Mouse (Mus musculus) layer of hippocampus, adult 2 months (tissue): Measurements from ENCODE around the gene Tmem220. TPM values are rescaled to one million over a fixed set of nuclear protein-coding genes. Genes with fewer than 3 reads are reported as not detected.

ENCODE experiments used
- DNase-seq, 2 experiments: peaks; one replicate each; pipeline ENCODE4 v3.0.0; 2022; ENCODE audit warnings: low spot score in 2 of 2
- H3K27ac ChIP-seq: fragments of 200-600 bp; 2 replicates; pipeline ENCODE4 v1.8.1; 2022
- H3K4me3 ChIP-seq: fragments of 200-600 bp; 2 replicates; pipeline ENCODE4 v1.8.1; 2022; ENCODE audit warnings: mild to moderate bottlenecking
- CTCF ChIP-seq: fragments of 200-600 bp; conservative IDR thresholded peaks from 2 replicates; pipeline ENCODE4 v1.8.1; 2022; ENCODE audit warnings: antibody characterized with exemption, mild to moderate bottlenecking, moderate library complexity
- long read RNA-seq, 2 experiments: library from polyadenylated mRNA; stranded (forward); transcript quantifications; one replicate each; pipeline ENCODE4 v2.0.0; 2021; ENCODE audit warnings: borderline mapping rate in 2 of 2
- total RNA-seq, 2 experiments: library from RNA; stranded (reverse); gene quantifications; 2 replicates each; pipeline ENCODE4 v1.2.3; 2021

Tmem220 gene
- under 1 TPM; 0.44 to 0.95 TPM for total RNA-seq
- long read RNA-seq, experiment 1: 0 reads
- long read RNA-seq, experiment 2, partial matches to known transcripts: 0 of 1 reads
- long read RNA-seq, experiment 2, other reads (novel, unspliced or antisense): 0 of 1 reads

DNA sequence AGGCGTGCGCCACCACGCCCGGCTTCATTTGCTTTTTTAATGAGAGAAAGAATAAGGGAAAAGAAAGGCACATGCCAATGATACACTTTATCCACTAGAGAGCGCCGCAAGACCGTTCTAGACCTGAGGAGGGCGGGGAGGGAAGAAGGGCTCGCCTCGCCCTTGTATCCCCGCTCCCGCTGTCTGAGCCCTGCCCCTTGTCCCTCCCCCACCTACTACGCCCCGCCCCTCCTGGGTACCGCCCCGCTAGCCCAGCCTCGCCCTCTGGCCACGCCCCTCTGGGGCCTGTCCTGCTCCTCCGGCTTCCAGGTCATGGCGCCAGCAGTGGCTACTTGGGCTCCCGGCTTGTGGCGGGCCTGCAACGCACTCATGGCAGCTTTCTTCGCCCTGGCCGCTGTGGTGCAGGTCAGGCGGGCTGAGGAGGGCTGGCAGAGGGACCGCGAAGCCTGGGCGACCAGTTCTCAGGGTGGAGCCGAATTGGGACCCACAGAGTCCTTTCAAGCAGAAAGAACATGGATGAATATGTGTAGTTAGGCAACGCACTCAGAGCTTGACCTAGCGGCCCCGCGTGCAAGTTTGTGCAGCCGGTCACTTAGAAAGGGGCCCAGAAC lies at the start of gene Tmem220:
TSS of gene Tmem220 (plus strand) at position 288 of the 611 bp plus-strand sequence.
- peak; percentile 86 to 90 for DNase-seq
- TF ChIP-seq CTCF: peak; percentile 92
- Histone ChIP-seq H3K4me3 (peak within 1 kb of the TSS; percentile 64), H3K27ac (peak within 1 kb of the TSS; percentile 68; the same call in 1 of the 2 replicates)

GRCm38 (mm10) chr11:66975606-66976330 lies 49.2 kb upstream of the Tmem220 start:
- TF ChIP-seq CTCF: no peak
- H3K27ac ChIP-seq: no peak overlapping the region
- DNase-seq: no peak

DNA sequence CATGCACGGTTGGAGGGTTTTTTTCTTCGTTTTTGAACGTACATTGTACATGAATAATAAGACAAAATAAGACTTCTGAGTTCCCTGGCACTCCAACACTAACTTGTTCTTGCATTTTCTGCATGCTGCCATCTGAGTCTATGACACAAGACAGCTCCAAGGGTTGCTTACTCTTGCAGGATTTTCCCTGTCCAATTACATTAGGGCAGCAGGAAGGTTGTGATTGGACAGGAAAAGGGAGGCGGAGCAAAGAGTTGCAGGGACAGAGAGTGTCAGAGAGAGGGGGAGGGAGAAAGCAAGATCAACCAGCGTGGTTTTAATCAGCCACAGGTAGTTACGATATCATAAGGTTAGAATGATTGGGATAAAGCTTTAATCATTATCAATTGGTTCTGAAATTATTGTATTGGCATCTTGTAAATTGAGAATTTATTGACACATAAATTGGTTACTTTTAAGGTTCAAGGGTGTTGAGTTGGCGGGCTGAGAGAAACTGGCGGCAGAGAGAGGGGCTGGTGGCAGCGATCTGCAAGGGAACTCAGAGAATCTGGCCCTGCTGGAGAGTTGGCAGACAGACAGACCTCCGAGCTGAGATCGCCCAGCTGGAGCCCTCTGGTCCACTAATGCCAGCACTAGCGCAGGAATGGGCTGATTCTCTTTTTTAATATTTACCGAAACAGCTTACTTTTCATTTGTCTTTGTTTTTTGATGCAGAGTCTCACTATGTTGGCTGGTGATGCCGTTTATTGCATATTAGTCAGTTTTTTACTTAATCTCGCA lies 43.4 kb upstream of the Tmem220 start:
- no peak for DNase-seq
- no peak for TF ChIP-seq CTCF
- H3K27ac ChIP-seq: no peak overlapping the region
- H3K4me3 ChIP-seq: no peak overlapping the region

More at GRCm38 (mm10) chr11:66975606-66976330, 49.2 kb upstream of the Tmem220 start:
- H3K4me3 ChIP-seq: no peak overlapping the region

- peak; percentile 67 for TF ChIP-seq CTCF
- no peak overlapping the region for H3K4me3 ChIP-seq
- DNase-seq: no peak
- H3K27ac ChIP-seq: no peak overlapping the region
These were observed 42.2 kb upstream of the Tmem220 start for GRCm38 (mm10) chr11:66982794-66983193.

DNA sequence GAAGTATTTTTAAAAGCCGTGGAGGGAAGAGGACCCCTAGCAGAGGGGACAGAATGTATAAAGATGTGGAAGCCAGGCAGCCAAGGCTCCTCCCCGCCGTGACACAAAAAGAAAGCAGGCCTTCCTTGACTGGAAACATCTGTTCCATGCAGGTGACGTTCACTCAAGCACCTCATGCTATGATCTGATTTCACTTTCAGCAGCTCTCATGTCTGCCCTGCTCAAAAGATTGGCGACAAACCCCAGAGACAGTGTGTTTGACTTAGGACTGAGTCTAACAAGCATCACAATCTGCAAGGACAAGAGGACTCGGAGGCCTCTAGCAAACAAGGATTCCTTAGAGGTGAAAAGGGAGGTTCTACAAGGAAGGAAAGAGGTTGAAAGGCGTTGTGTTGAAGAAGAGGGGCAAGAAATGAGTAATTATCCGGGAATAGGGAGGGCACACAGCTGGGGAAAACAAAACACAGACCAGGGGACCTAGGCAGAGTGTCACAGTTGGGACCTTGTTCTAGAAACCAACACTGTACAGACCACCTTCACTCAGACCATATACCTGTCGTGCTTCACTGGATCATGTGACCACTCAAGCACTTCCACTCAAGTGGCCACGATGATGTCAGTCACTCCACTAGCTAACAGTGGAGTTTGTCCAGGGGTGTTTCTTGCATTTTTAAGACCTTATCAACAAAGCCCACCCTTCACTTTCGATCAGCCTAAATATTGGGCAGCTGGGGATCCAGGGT lies 41.4 kb upstream of the Tmem220 start:
- Histone ChIP-seq H3K27ac (peak overlapping the region; percentile 87), H3K4me3 (no peak overlapping the region)
- no peak for TF ChIP-seq CTCF
- DNase-seq: no peak

- peak overlapping the region; percentile 87 for H3K27ac ChIP-seq
- DNase-seq: peak; percentile 65 to 80
- H3K4me3 ChIP-seq: peak overlapping the region; percentile 62
- TF ChIP-seq CTCF: peak; percentile 90
These were observed 40.5 kb upstream of the Tmem220 start for GRCm38 (mm10) chr11:66984165-66985135.

DNA sequence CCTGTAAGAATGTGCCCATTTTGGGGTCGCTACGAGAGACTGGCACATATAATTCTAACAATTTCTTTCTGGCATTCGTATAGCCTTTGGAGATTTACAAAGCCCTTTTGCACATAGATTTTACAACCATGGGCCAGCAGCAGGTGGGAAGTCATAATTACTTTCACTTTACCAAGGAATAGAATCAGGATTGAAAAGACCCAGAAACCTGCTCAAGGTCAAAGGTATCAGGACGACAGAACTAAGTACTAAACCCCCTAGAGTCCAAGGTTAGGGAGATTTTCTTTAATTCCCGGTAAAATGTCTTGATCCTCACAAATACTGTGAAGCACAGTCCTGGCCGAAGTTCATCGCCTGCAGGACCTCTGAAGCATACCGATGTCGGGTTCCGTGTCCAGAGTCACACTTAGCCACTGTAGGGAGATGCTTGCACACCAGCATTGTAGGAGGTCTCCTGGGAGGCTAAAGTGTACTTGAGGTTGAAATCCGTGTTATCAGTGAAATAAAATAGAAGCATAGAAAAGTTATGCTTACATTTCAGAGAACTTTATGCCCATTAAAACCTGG lies 39.7 kb upstream of the Tmem220 start:
- peak overlapping the region; percentile 62 for H3K4me3 ChIP-seq
- DNase-seq: no peak
- H3K27ac ChIP-seq: peak overlapping the region; percentile 87
- no peak for TF ChIP-seq CTCF

- Histone ChIP-seq H3K27ac (no peak overlapping the region), H3K4me3 (no peak overlapping the region)
- no peak for TF ChIP-seq CTCF
- peak in 1 of 2 experiments; percentile 9 for DNase-seq
These were observed 32.8 kb upstream of the Tmem220 start for GRCm38 (mm10) chr11:66992150-66992549.

GRCm38 (mm10) chr11:66993674-66994073 lies 31.3 kb upstream of the Tmem220 start:
- no peak for DNase-seq
- no peak overlapping the region for H3K4me3 ChIP-seq
- no peak overlapping the region for H3K27ac ChIP-seq
- TF ChIP-seq CTCF: no peak

DNA sequence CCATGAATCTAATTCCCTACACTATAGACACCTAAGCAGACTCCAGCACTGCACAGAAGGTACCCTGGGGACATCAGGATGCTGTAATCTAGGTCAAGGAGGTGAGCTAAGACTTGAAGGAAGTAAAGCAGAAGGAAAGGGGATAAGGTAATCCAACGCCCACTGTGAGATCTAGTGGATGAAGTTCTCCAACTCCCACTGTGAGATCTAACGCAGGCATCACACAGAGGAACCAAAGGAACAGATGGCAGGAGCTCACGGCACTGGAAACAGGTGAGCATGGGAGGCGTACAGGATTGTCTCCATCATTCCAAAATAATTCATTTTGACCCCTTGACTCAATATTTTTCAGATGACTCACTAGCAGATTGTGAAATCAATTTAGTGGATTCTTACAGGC lies 28.5 kb upstream of the Tmem220 start:
- DNase-seq: no peak
- no peak overlapping the region for H3K27ac ChIP-seq
- H3K4me3 ChIP-seq: no peak overlapping the region
- no peak for TF ChIP-seq CTCF
